ENCODE assay signal across 9 mouse cellular contexts in genomic region chr2:96317387-96318299, GRCm38 (mm10). TPM values are rescaled to one million over a fixed set of nuclear protein-coding genes. Genes with fewer than 3 reads are reported as not detected.
A peak's percentile ranks its signal among the peaks of the same experiment; 100 is the strongest.
DNase-seq lines count a peak whose midpoint lies in the region; ATAC-seq lines count a peak whose summit lies in the region.
"Had no signal": no experiment of that assay in that cellular context is flagged by ENCODE, and none has a peak within 500 bp of the region (broad histone marks: within the 10 kb centered on the region; RNA-seq: fewer than 3 reads in every experiment).

Gene Lrrc4c, plus strand, starts transcription at chr2:96318169.

- H3K9ac ChIP-seq in kidney, embryonic 15.5 days, result no peak within 1 kb of the TSS
- H3K9ac ChIP-seq in hindbrain, embryonic 14.5 days, result peak within 1 kb of the TSS; percentile 70
- H3K9ac ChIP-seq in limb, embryonic 12.5 days (replicated peaks), result 0 out of 2 replicates have a peak within 1 kb of the TSS, but pooled peaks have one; percentile 18

- peak within 1 kb of the TSS; percentile 54 for H3K4me2 ChIP-seq in kidney, embryonic 15.5 days
- H3K4me2 ChIP-seq in hindbrain, embryonic 14.5 days (replicated peaks), result peak within 1 kb of the TSS; percentile 73
- H3K4me2 ChIP-seq in limb, embryonic 12.5 days, result peak within 1 kb of the TSS; percentile 56

- peaks cover 27% of the 10 kb centered on the region for H3K27me3 ChIP-seq in kidney, embryonic 15.5 days
- no peaks in the 10 kb centered on the region for H3K27me3 ChIP-seq in hindbrain, embryonic 14.5 days (ENCODE audit: control insufficient read depth, insufficient read depth, low read length)
- peaks cover 22% of the 10 kb centered on the region for H3K27me3 ChIP-seq in limb, embryonic 12.5 days

- H3K4me1 ChIP-seq in kidney, embryonic 15.5 days, result peaks cover 12% of the 10 kb centered on the region; the same call in 1 of the 2 replicates
- H3K4me1 ChIP-seq in hindbrain, embryonic 14.5 days (replicated peaks; ENCODE audit: control insufficient read depth, insufficient read depth, low read length), result peaks cover 10% of the 10 kb centered on the region; the same call in 1 of the 2 replicates
- no peaks in the 10 kb centered on the region; the same call in 1 of the 2 replicates for H3K4me1 ChIP-seq in limb, embryonic 12.5 days (replicated peaks)

- no peak; the same call in 1 of the 2 replicates for ATAC-seq in kidney, embryonic 15.5 days (replicated peaks; ENCODE audit: low FRiP score)
- peak; percentile 91 for ATAC-seq in hindbrain, embryonic 14.5 days (ENCODE audit: low FRiP score)
- ATAC-seq in limb, embryonic 12.5 days (ENCODE audit: insufficient number of reproducible peaks, insufficient read depth, low FRiP score, low TSS enrichment, low read depth), result 0 out of 2 replicates have a peak, but pooled peaks have one; percentile 20
- no peak for ATAC-seq in activated CD4-positive, CD25-positive, alpha-beta regulatory T cell, adult 4 months
- ATAC-seq in inflammation-experienced regulatory T-cells, adult 6 months, result no peak

- H3K9me3 ChIP-seq in kidney, embryonic 15.5 days (replicated peaks), result no peaks in the 10 kb centered on the region
- H3K9me3 ChIP-seq in hindbrain, embryonic 14.5 days (ENCODE audit: control insufficient read depth, low read length), result no peaks in the 10 kb centered on the region
- no peaks in the 10 kb centered on the region for H3K9me3 ChIP-seq in limb, embryonic 12.5 days

- DNase-seq in kidney, postnatal 36 days, result no peak
- peak; percentile 28 for DNase-seq in embryo, embryonic 9.5 days (ENCODE audit: extremely low spot score)
- DNase-seq in hindbrain, embryonic 14.5 days (ENCODE audit: low spot score), result peak; percentile 71
- peak; percentile 64 to 72 for DNase-seq in right cerebral cortex, postnatal 10 days (ENCODE audit: low spot score in 2 of 2)

- peak within 1 kb of the TSS; percentile 30 for H3K4me3 ChIP-seq in kidney, embryonic 15.5 days (replicated peaks)
- H3K4me3 ChIP-seq in hindbrain, embryonic 14.5 days (replicated peaks; ENCODE audit: low read length), result peak within 1 kb of the TSS; percentile 52
- peak within 1 kb of the TSS; percentile 26 for H3K4me3 ChIP-seq in limb, embryonic 12.5 days (replicated peaks)

- no peaks in the 10 kb centered on the region for H3K36me3 ChIP-seq in kidney, embryonic 15.5 days
- no peaks in the 10 kb centered on the region for H3K36me3 ChIP-seq in hindbrain, embryonic 14.5 days (replicated peaks; ENCODE audit: control insufficient read depth, insufficient read depth)
- H3K36me3 ChIP-seq in limb, embryonic 12.5 days, result no peaks in the 10 kb centered on the region
- H3K36me3 ChIP-seq: G1E had no signal

- H3K27ac ChIP-seq in kidney, embryonic 15.5 days, result no peak within 1 kb of the TSS
- peak within 1 kb of the TSS; percentile 92 for H3K27ac ChIP-seq in hindbrain, embryonic 14.5 days
- no peak within 1 kb of the TSS for H3K27ac ChIP-seq in limb, embryonic 12.5 days

- WGBS in kidney, embryonic 15.5 days, result 5% methylated on average over 18 of the region's 18 CpGs
- WGBS in hindbrain, embryonic 14.5 days, result 2% methylated on average over 18 of the region's 18 CpGs
- WGBS in limb, embryonic 12.5 days, result 7% methylated on average over 18 of the region's 18 CpGs

RNA-seq across cellular contexts. Expression of gene Lrrc4c, which starts in this region (rescaled TPM):
- 0.68 and 1.4 TPM in 2 replicates for polyA plus RNA-seq in kidney, embryonic 15.5 days (2015; fragmentation: Nextera tagmentation; extraction: Ambion mirVana)
- polyA plus RNA-seq in hindbrain, embryonic 14.5 days (2014; fragmentation: Nextera tagmentation; extraction: Ambion mirVana), result 34.9 and 40.4 TPM in 2 replicates
- polyA plus RNA-seq in limb, embryonic 12.5 days (2016; fragmentation: Nextera tagmentation; extraction: Ambion mirVana), result 2.0 TPM in 2 replicates
- under 1 TPM in 1 of 2 experiments, not detected in 1; 0.74 TPM for polyA plus RNA-seq in activated CD4-positive, CD25-positive, alpha-beta regulatory T cell, adult 4 months (2017; shearing (Covaris generic))
- under 1 TPM in 1 of 3 experiments, not detected in 2; 0.16 TPM for polyA plus RNA-seq in inflammation-experienced regulatory T-cells, adult 6 months (2017; shearing (Covaris generic))
- polyA plus RNA-seq: G1E had no signal

Comparison
In these comparisons a context has a peak if more than half of its experiments do, and no peak if none do; other contexts are left out.
1. RNA of gene Lrrc4c (polyA plus RNA-seq): 34.9 to 40.4 TPM in hindbrain, embryonic 14.5 days; 2.0 TPM in limb, embryonic 12.5 days, 0.68 to 1.4 TPM in kidney, embryonic 15.5 days, 0.74 TPM in activated CD4-positive, CD25-positive, alpha-beta regulatory T cell, adult 4 months and 0.16 TPM in inflammation-experienced regulatory T-cells, adult 6 months; every median in the first group is over 10 times any median in the second.
2. ATAC-seq: peak in hindbrain, embryonic 14.5 days (single experiment) and limb, embryonic 12.5 days (single experiment); none in kidney, embryonic 15.5 days (single experiment), activated CD4-positive, CD25-positive, alpha-beta regulatory T cell, adult 4 months (single experiment) and inflammation-experienced regulatory T-cells, adult 6 months (single experiment).
3. DNase-seq: peak in embryo, embryonic 9.5 days (single experiment), hindbrain, embryonic 14.5 days (single experiment) and right cerebral cortex, postnatal 10 days (2 of 2); none in kidney, postnatal 36 days (0 of 2).
4. Peak in every context shown above with its lines, with median percentiles within 50 percentile points of each other: H3K4me2 ChIP-seq and H3K4me3 ChIP-seq.